Mouse (Mus musculus) CH12.LX (cell line): ENCODE results near the gene Aatk.

ENCODE experiments used
- CTCF ChIP-seq, 2 experiments: IDR thresholded peaks in 1 of 2; conservative IDR thresholded peaks in 1 of 2; 2 replicates each; pipeline ENCODE4 v1.5.1; 2011 to 2012; ENCODE audit warnings: low read depth in 2 of 2, low read length in 2 of 2, improper control_type of control experiment in 1 of 2, inconsistent platforms in 1 of 2, mild to moderate bottlenecking in 1 of 2, moderate library complexity in 1 of 2
- EP300 ChIP-seq: IDR thresholded peaks from 2 replicates; pipeline ENCODE4 v1.6.1; 2011; ENCODE audit warnings: low read length, improper control_type of control experiment
- ETS1 ChIP-seq: conservative IDR thresholded peaks from 2 replicates; pipeline ENCODE4 v1.6.1; 2012; ENCODE audit warnings: low read depth, mild to moderate bottlenecking, inconsistent platforms, low read length, improper control_type of control experiment, moderate library complexity
- JUND ChIP-seq: conservative IDR thresholded peaks from 2 replicates; pipeline ENCODE4 v1.6.1; 2011; ENCODE audit warnings: low read depth, low read length, improper control_type of control experiment
- MAFK ChIP-seq: IDR thresholded peaks from 2 replicates; pipeline ENCODE4 v1.6.1; 2011; ENCODE audit warnings: low read length, improper control_type of control experiment; ENCODE audit not compliant: insufficient replicate concordance
- NELFE ChIP-seq: IDR thresholded peaks from 2 replicates; pipeline ENCODE4 v1.6.1; 2011; ENCODE audit warnings: low read depth, low read length, improper control_type of control experiment
- NRF1 ChIP-seq: IDR thresholded peaks from 2 replicates; pipeline ENCODE4 v1.6.1; 2014; ENCODE audit warnings: low read depth, mild to moderate bottlenecking, inconsistent platforms, low read length, improper control_type of control experiment, moderate library complexity
- POLR2A ChIP-seq: IDR thresholded peaks from 2 replicates; pipeline ENCODE4 v1.6.1; 2011; ENCODE audit warnings: low read depth, mild to moderate bottlenecking, improper control_type of control experiment, low read length
- RAD21 ChIP-seq: IDR thresholded peaks from 2 replicates; pipeline ENCODE4 v1.6.1; 2011; ENCODE audit warnings: low read depth, mild to moderate bottlenecking, low read length, improper control_type of control experiment, moderate library complexity
- TCF12 ChIP-seq: IDR thresholded peaks from 2 replicates; pipeline ENCODE4 v1.6.1; 2014; ENCODE audit warnings: low read depth, mild to moderate bottlenecking, inconsistent platforms, low read length, improper control_type of control experiment
- USF1 ChIP-seq: IDR thresholded peaks from 2 replicates; pipeline ENCODE4 v1.6.1; 2014; ENCODE audit warnings: low read depth, mild to moderate bottlenecking, inconsistent platforms, low read length, improper control_type of control experiment
- USF2 ChIP-seq: conservative IDR thresholded peaks from 2 replicates; pipeline ENCODE4 v1.6.1; 2011; ENCODE audit warnings: low read depth, low read length, improper control_type of control experiment
- ZC3H11A ChIP-seq: IDR thresholded peaks from 2 replicates; pipeline ENCODE4 v1.6.1; 2012; ENCODE audit warnings: low read depth, mild to moderate bottlenecking, inconsistent platforms, low read length, improper control_type of control experiment

GRCm38 (mm10) chr11:120045839-120046552 lies 971 bp downstream of the Aatk start:
- TF ChIP-seq USF1 (no peak), JUND (no peak), CTCF (conservative IDR thresholded peaks at IDR 0.05 in 1 of 2, IDR thresholded peaks at IDR 0.05 in 1 of 2; ENCODE audit: low read depth in 2 of 2, low read length in 2 of 2) (no peak), NELFE (no peak), ETS1 (no peak), USF2 (no peak), RAD21 (no peak), NRF1 (no peak), MAFK (no peak), TCF12 (no peak), POLR2A (no peak), EP300 (no peak), ZC3H11A (no peak)
